Mouse (Mus musculus) spleen, adult 2 months (tissue): Measurements from ENCODE around the gene Olfr1419.

ENCODE experiments used
- CTCF ChIP-seq: fragments of 200-500 bp; IDR thresholded peaks from 2 replicates; pipeline ENCODE4 v1.5.1; 2011; ENCODE audit warnings: mild to moderate bottlenecking, inconsistent platforms; ENCODE audit not compliant: insufficient read depth, insufficient read length, insufficient replicate concordance; ENCODE audit errors: extremely low read depth
- POLR2A ChIP-seq: fragments of 200-500 bp; IDR thresholded peaks from 2 replicates; pipeline ENCODE4 v1.6.1; 2011; ENCODE audit warnings: low read depth, low read length, inconsistent platforms

GRCm38 (mm10) chr19:11911603-11912002 lies 36.7 kb upstream of the Olfr1419 start:
- no peak for TF ChIP-seq POLR2A
- TF ChIP-seq CTCF, result no peak
